Mouse (Mus musculus): ENCODE results near the gene Deaf1. TPM values are rescaled to one million over a fixed set of nuclear protein-coding genes. Genes with fewer than 3 reads are reported as not detected.

The Deaf1 gene
- polyA plus RNA-seq, 1 experiment from 2014 or later: 156 TPM

GRCm38 (mm10) chr7:141338576-141339131, 11.2 kb upstream of the Deaf1 start, which contains the start of gene Eps8l2:
Eps8l2 (plus strand) TSS chr7:141338880.
- H3K27ac ChIP-seq (replicated peaks): no peak within 1 kb of the TSS
- 0 out of 2 replicates have a peak within 1 kb of the TSS, but pooled peaks have one; percentile 35 for H3K9ac ChIP-seq
- 3% methylated on average over 23 of the region's 23 CpGs for WGBS
- H3K9me3 ChIP-seq: no peaks in the 10 kb centered on the region
- H3K4me3 ChIP-seq: peak within 1 kb of the TSS; percentile 8; the same call in 1 of the 2 replicates
- H3K27me3 ChIP-seq: peaks cover 13% of the 10 kb centered on the region
- peak within 1 kb of the TSS; percentile 37 for H3K4me2 ChIP-seq
- peaks cover 24% of the 10 kb centered on the region for H3K36me3 ChIP-seq
- ATAC-seq (ENCODE audit: low read depth): no peak
- H3K4me1 ChIP-seq (replicated peaks): peaks cover 11% of the 10 kb centered on the region; the same call in 1 of the 2 replicates

- 88% methylated on average over 3 of the region's 3 CpGs for WGBS
These were observed 10.4 kb upstream of the Deaf1 start for GRCm38 (mm10) chr7:141337716-141338416.

DNA sequence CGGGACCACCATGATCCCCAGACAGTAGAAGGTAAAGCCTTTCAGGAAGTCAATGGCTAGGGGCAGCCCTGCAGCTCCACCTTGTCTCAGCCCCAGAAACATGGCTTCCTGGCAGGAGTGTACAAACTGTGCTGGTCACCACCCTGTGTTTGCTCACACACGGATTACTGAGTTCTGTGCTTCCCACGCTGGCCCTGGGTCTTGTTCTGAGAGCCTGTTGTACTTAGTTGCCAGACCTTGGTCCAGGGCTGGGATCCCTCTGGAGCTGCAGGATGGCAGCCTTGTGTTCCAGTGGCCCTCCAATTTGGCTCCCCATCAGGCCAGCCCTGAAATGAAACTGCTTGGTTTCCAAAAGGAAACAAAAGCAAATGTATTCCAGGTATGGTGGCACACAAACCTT, 8.8 kb upstream of the Deaf1 start:
- Histone ChIP-seq H3K4me1 (replicated peaks) (peaks cover 11% of the 10 kb centered on the region; the same call in 1 of the 2 replicates), H3K4me3 (no peak overlapping the region), H3K27me3 (peaks cover 13% of the 10 kb centered on the region), H3K9ac (no peak overlapping the region), H3K9me3 (no peaks in the 10 kb centered on the region), H3K27ac (replicated peaks) (no peak overlapping the region), H3K36me3 (peaks cover 41% of the 10 kb centered on the region), H3K4me2 (no peak overlapping the region)
- WGBS: 93% methylated on average over 3 of the region's 3 CpGs
- ATAC-seq (ENCODE audit: low read depth): no peak

More at GRCm38 (mm10) chr7:141337716-141338416, 10.4 kb upstream of the Deaf1 start:
- H3K4me1 ChIP-seq (replicated peaks): peaks cover 11% of the 10 kb centered on the region; the same call in 1 of the 2 replicates
- peaks cover 13% of the 10 kb centered on the region for H3K27me3 ChIP-seq
- H3K9me3 ChIP-seq: no peaks in the 10 kb centered on the region
- no peak overlapping the region for H3K4me2 ChIP-seq
- no peak for ATAC-seq (ENCODE audit: low read depth)
- H3K36me3 ChIP-seq: peaks cover 32% of the 10 kb centered on the region
- H3K4me3 ChIP-seq: no peak overlapping the region
- no peak overlapping the region for H3K9ac ChIP-seq
- H3K27ac ChIP-seq (replicated peaks): no peak overlapping the region

GRCm38 (mm10) chr7:141335682-141336081, 8.2 kb upstream of the Deaf1 start:
- H3K36me3 ChIP-seq: peaks cover 41% of the 10 kb centered on the region
- H3K9me3 ChIP-seq: no peaks in the 10 kb centered on the region
- H3K4me3 ChIP-seq: no peak overlapping the region
- peaks cover 11% of the 10 kb centered on the region; the same call in 1 of the 2 replicates for H3K4me1 ChIP-seq (replicated peaks)
- no peak overlapping the region for H3K9ac ChIP-seq
- H3K4me2 ChIP-seq: no peak overlapping the region
- no peak for ATAC-seq (ENCODE audit: low read depth)
- 90% methylated on average over 4 of the region's 4 CpGs for WGBS
- peaks cover 13% of the 10 kb centered on the region for H3K27me3 ChIP-seq
- no peak overlapping the region for H3K27ac ChIP-seq (replicated peaks)

DNA sequence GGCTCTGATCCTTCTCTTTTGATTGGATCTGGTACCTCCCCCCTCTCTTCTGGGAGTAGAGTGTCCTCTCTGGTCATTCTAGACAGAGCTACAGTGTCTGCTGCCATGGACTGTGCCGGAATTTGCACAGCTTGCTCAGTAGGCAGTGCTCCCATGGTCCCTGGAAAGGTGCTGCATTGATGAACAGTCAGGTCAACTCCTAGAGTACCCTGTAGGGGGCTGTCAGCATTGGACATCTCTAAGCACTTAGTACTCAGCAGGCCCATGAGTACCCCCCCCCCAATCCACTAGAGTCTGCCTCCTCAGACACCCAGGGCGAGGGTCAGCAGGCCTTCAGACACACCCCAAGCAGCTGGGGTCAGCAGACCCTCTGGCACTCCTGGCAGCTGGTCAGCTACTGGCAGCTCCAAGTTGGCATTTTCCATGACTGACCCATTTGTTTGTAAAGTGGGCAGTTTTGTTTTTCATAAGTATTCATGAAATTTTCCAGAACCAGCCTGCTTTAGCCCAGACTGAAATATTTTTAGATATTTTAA, 7.6 kb upstream of the Deaf1 start:
- H3K27ac ChIP-seq (replicated peaks): no peak overlapping the region

GRCm38 (mm10) chr7:141331990-141332389, 4.5 kb upstream of the Deaf1 start:
- Histone ChIP-seq H3K9me3 (no peaks in the 10 kb centered on the region), H3K27me3 (no peaks in the 10 kb centered on the region), H3K4me1 (replicated peaks) (peaks cover 8% of the 10 kb centered on the region), H3K4me3 (no peak overlapping the region), H3K9ac (no peak overlapping the region), H3K36me3 (peaks cover 41% of the 10 kb centered on the region), H3K4me2 (no peak overlapping the region), H3K27ac (replicated peaks) (no peak overlapping the region)
- WGBS: 82% methylated on average over 6 of the region's 6 CpGs
- no peak for ATAC-seq (ENCODE audit: low read depth)

More for the DNA sequence above, 7.6 kb upstream of the Deaf1 start:
- Histone ChIP-seq H3K4me1 (replicated peaks) (peaks cover 11% of the 10 kb centered on the region; the same call in 1 of the 2 replicates), H3K27me3 (peaks cover 13% of the 10 kb centered on the region), H3K9me3 (no peaks in the 10 kb centered on the region), H3K4me3 (no peak overlapping the region), H3K36me3 (peaks cover 41% of the 10 kb centered on the region), H3K9ac (no peak overlapping the region), H3K4me2 (no peak overlapping the region)
- WGBS: 80% methylated on average over 2 of the region's 2 CpGs
- no peak for ATAC-seq (ENCODE audit: low read depth)

DNA sequence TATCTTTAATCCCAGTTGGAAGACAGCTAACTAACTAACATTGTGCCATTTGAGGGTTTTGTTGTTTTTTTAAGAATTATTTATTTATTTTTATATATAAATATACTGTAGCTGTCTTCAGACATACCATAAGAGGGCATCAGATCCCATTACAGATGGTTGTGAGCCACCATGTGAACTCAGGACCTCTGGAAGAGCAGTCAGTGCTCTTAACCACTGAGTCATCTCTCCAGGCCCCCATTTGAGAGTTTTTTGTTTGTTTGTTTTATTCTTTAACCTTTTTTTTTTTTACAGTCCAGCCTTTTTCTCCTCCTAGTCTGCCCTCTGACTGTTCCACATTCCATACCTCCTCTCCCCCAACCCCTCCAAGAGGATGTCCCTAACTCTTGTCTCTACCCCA, 3.2 kb upstream of the Deaf1 start:
- H3K27me3 ChIP-seq: no peaks in the 10 kb centered on the region
- no peak overlapping the region for H3K4me2 ChIP-seq
- peaks cover 33% of the 10 kb centered on the region for H3K36me3 ChIP-seq
- no peak overlapping the region for H3K27ac ChIP-seq (replicated peaks)
- no peaks in the 10 kb centered on the region for H3K9me3 ChIP-seq
- H3K4me1 ChIP-seq (replicated peaks): peaks cover 21% of the 10 kb centered on the region
- ATAC-seq (ENCODE audit: low read depth): no peak
- H3K4me3 ChIP-seq: no peak overlapping the region
- H3K9ac ChIP-seq: no peak overlapping the region

DNA sequence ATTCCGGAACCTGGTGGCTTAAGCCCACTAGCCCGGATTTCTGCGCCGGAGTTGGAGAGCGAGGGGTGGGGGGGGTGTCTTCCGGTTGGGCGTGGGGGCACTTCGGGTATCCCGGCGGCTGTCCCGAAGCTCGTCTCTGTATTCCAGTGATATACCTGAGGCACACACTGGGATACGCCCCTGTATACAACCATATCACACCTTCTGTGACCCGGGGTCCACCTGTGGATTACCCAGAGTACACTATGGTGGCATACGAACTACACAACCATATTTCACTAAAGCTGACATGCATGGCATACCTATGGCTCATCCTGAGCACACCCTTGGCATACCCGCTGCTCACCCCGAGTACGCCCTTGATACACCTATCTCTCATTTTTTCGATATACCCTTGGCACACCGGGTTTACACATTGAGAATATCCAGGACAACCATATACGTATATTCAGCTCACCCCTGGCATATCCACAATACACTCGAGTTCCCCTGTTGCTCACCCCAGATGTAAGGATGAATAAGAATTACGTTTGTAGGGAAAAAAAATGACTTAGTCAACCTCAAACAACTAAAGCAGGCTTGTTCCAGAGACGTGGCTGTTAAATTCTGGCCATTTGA, 992 bp upstream of the Deaf1 start:
- Histone ChIP-seq H3K27me3 (no peaks in the 10 kb centered on the region), H3K9ac (peak overlapping the region; percentile 94), H3K9me3 (no peaks in the 10 kb centered on the region), H3K36me3 (peaks cover 22% of the 10 kb centered on the region), H3K4me2 (peak overlapping the region; percentile 95), H3K4me3 (peak overlapping the region; percentile 71), H3K27ac (replicated peaks) (peak overlapping the region; percentile 100), H3K4me1 (replicated peaks) (peaks cover 39% of the 10 kb centered on the region)
- 17% methylated on average over 24 of the region's 24 CpGs for WGBS
- peak; percentile 33 for ATAC-seq (ENCODE audit: low read depth)

DNA sequence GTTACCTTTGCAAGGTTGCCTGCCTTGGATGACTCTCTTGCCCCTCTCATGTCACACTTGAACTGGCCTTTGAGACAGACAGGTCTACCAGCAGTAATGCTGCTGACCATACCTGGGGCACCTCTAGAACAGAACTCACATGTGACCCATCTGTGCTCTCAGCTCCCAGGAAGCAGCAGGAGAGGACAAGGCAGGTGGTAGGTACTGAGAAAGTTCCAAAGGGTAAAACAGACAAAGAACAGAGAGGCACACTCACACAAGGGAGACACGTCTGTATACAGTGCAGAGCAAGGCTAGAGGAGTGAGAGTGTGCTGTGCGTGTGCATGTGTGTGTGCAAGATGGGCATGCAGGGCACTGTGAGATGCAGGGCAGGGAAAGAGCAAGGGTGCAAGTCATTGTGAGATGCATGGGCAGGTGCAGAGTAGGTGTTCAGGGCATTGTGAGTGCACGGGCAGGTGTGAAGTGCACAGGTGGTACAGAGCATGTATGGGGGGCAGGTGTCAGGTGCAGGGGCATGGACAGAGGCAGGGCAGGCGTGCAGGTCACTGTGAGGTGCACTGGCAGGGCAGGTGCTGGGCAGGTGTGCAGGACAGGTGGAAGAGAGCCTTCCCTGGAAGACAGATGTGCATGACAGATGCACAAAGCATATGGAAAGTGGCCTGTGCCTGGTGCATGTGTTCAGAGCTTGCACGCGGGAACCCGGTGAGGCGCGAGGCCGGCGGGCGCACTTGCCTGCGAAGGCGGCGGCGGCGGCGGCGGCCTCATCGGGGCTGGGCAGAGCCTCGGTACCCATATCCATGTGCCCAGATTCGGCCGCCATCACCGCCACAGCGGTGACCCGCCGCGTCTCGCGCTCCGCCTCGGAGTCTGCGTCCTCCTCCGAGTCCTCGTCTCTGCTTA, 694 bp downstream of the Deaf1 start:
- peak overlapping the region; percentile 71 for H3K4me3 ChIP-seq
- H3K9ac ChIP-seq: peak overlapping the region; percentile 94
- H3K36me3 ChIP-seq: peaks cover 23% of the 10 kb centered on the region
- H3K9me3 ChIP-seq: no peaks in the 10 kb centered on the region
- peak overlapping the region; percentile 100 for H3K27ac ChIP-seq (replicated peaks)
- 4% methylated on average over 35 of the region's 35 CpGs for WGBS
- peaks cover 39% of the 10 kb centered on the region for H3K4me1 ChIP-seq (replicated peaks)
- ATAC-seq (ENCODE audit: low read depth): peak; percentile 16
- no peaks in the 10 kb centered on the region for H3K27me3 ChIP-seq
- H3K4me2 ChIP-seq: peak overlapping the region; percentile 95

GRCm38 (mm10) chr7:141324686-141325085, 2.8 kb downstream of the Deaf1 start:
- Histone ChIP-seq H3K9ac (no peak overlapping the region), H3K4me3 (no peak overlapping the region), H3K9me3 (no peaks in the 10 kb centered on the region), H3K36me3 (peaks cover 43% of the 10 kb centered on the region), H3K27ac (replicated peaks) (no peak overlapping the region), H3K4me2 (peak overlapping the region; percentile 16; the same call in 1 of the 2 replicates), H3K4me1 (replicated peaks) (peaks cover 39% of the 10 kb centered on the region), H3K27me3 (no peaks in the 10 kb centered on the region)
- ATAC-seq (ENCODE audit: low read depth): no peak
- 90% methylated on average over 1 of the region's 1 CpGs for WGBS

GRCm38 (mm10) chr7:141319446-141319845, 8.0 kb downstream of the Deaf1 start:
- no peaks in the 10 kb centered on the region for H3K9me3 ChIP-seq
- no peaks in the 10 kb centered on the region for H3K27me3 ChIP-seq
- H3K27ac ChIP-seq (replicated peaks): no peak overlapping the region
- no peak overlapping the region for H3K4me2 ChIP-seq
- peaks cover 5% of the 10 kb centered on the region for H3K4me1 ChIP-seq (replicated peaks)
- H3K9ac ChIP-seq: no peak overlapping the region
- WGBS: 81% methylated on average over 2 of the region's 2 CpGs
- H3K36me3 ChIP-seq: peaks cover 96% of the 10 kb centered on the region
- ATAC-seq (ENCODE audit: low read depth): no peak
- no peak overlapping the region for H3K4me3 ChIP-seq
